Mouse (Mus musculus) neural tube, postnatal 0 days (tissue): ENCODE measurements around the gene Col15a1. TPM values are rescaled to one million over a fixed set of nuclear protein-coding genes. Genes with fewer than 3 reads are reported as not detected.

Experiments used
- polyA plus RNA-seq: library from polyadenylated mRNA; unstranded; fragments of >200 nt; fragmentation: Nextera tagmentation; extraction: Ambion mirVana; gene quantifications from 2 replicates; pipeline ENCODE4 v1.2.1, GENCODE M21; 2015

Col15a1 gene
- 4.7 and 4.9 TPM in 2 replicates for polyA plus RNA-seq

GRCm38 (mm10) chr4:47207969-47208420 is at the start of gene Col15a1:
Col15a1 (plus strand) TSS chr4:47208161.

DNA sequence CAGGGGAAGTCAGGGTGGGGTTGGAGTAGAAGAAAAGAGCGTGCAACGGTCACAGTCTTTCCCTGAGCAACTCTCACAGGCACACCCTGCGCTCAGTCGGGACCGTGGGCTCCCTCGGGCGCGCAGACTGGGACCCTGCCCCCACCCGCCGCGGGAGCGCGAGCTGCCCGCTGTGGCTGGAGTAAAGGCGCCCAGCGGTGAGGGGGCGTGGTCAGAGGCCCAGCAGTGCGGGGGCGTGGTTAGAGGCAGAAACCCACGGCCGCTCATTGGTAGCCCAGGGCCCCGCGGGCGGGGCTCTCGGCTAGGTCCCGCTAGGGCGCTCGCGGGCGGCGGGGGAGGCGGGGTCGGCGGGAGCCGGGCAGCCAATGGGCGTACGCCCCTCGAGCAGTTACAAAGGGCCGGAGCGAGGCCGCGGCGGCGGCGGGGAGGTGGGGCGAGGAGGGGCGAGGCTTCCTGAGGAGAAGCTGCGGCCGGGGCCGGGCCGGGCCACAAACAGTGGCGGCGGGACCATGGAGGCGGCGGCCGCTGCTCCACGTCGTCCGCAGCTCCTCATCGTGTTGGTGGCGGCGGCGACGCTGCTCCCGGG is 144.9 kb downstream of the Col15a1 start, which contains the start of gene Tgfbr1:
TSS of gene Tgfbr1 (plus strand) at position 420 of the 586 bp plus-strand sequence.

Other genes with a start within 250 kb of the Col15a1 start
- gene Gabbr2, start 216.3 kb upstream of the Col15a1 start, polyA plus RNA-seq = 24.0 and 25.3 TPM in 2 replicates
- 3.2 and 4.2 TPM in 2 replicates for gene Anks6, start 150.7 kb upstream of the Col15a1 start, polyA plus RNA-seq
- gene Galnt12, start 116.3 kb upstream of the Col15a1 start, polyA plus RNA-seq = 1.2 and 1.7 TPM in 2 replicates
- gene Tgfbr1, start 145.1 kb downstream of the Col15a1 start, polyA plus RNA-seq = 9.8 and 10.1 TPM in 2 replicates